Mouse (Mus musculus) hindbrain, postnatal 0 days (tissue): ENCODE measurements around the gene Lrrk2. TPM values are rescaled to one million over a fixed set of nuclear protein-coding genes. Genes with fewer than 3 reads are reported as not detected.

ENCODE experiments used
- ATAC-seq: fragments of 200-750 bp; cut with Nextera tagmentation; 2 replicates; pipeline ENCODE4 v1.8.0; 2017; ENCODE audit warnings: mild to moderate bottlenecking, moderate TSS enrichment, moderate library complexity
- DNase-seq: peaks from one replicate; pipeline ENCODE4 v3.0.0-alpha.2; 2015; ENCODE audit warnings: low spot score
- H3K27ac ChIP-seq: fragments of 300-500 bp; sonication (generic); 2 replicates; pipeline ENCODE4 v1.5.1; 2014; ENCODE audit warnings: mild to moderate bottlenecking
- H3K27me3 ChIP-seq: fragments of 300-500 bp; sonication (generic); 2 replicates; pipeline ENCODE4 v1.6.1; 2014; ENCODE audit warnings: low read length, mixed read lengths; ENCODE audit not compliant: insufficient read depth
- H3K36me3 ChIP-seq: fragments of 300-500 bp; sonication (generic); 2 replicates; pipeline ENCODE4 v1.6.1; 2014; ENCODE audit warnings: low read length, mixed read lengths; ENCODE audit not compliant: insufficient read depth
- H3K4me1 ChIP-seq: fragments of 300-500 bp; sonication (generic); 2 replicates; pipeline ENCODE4 v1.6.1; 2014; ENCODE audit warnings: antibody characterized with exemption, low read length, mixed read lengths; ENCODE audit not compliant: insufficient read depth
- H3K4me2 ChIP-seq: fragments of 300-500 bp; sonication (generic); 2 replicates; pipeline ENCODE4 v1.6.1; 2014; ENCODE audit warnings: low read depth, mild to moderate bottlenecking, low read length, moderate library complexity, mixed read lengths
- H3K4me3 ChIP-seq: fragments of 300-500 bp; sonication (generic); 2 replicates; pipeline ENCODE4 v1.5.1; 2014; ENCODE audit warnings: low read length
- H3K9ac ChIP-seq: fragments of 300-500 bp; sonication (generic); replicated peaks from 2 replicates; pipeline ENCODE4 v1.6.1; 2014; ENCODE audit warnings: mild to moderate bottlenecking, low read length, moderate library complexity, mixed read lengths
- H3K9me3 ChIP-seq: fragments of 300-500 bp; sonication (generic); 2 replicates; pipeline ENCODE4 v1.6.1; 2016; ENCODE audit warnings: low read length, mixed read lengths
- CTCF ChIP-seq: IDR thresholded peaks from 2 replicates; pipeline ENCODE4 v1.5.1; 2016; ENCODE audit warnings: antibody characterized with exemption, control low read depth, low read depth
- WGBS: fragments of 180-500 bp; shearing (Covaris S2); extraction: QIAGEN DNeasy Blood & Tissue Kit; methylation state at CpG from one replicate; pipeline ENCODE4 v1.1.7; 2014; 5-methylcytosine and 5-hydroxymethylcytosine counted together
- polyA plus RNA-seq: library from polyadenylated mRNA; unstranded; fragments of >200 nt; fragmentation: Nextera tagmentation; extraction: Ambion mirVana; gene quantifications from 2 replicates; pipeline ENCODE4 v1.2.1, GENCODE M21; 2015
- total RNA-seq: library from RNA; depleted of rRNA; stranded (reverse); fragments of >200 nt; gene quantifications from 2 replicates; pipeline ENCODE4 v1.2.3, GENCODE M21; 2014

Lrrk2 gene
- total and polyA plus RNA-seq, 2 experiments from 2014 or later: 1.9 to 5.5 TPM

DNA sequence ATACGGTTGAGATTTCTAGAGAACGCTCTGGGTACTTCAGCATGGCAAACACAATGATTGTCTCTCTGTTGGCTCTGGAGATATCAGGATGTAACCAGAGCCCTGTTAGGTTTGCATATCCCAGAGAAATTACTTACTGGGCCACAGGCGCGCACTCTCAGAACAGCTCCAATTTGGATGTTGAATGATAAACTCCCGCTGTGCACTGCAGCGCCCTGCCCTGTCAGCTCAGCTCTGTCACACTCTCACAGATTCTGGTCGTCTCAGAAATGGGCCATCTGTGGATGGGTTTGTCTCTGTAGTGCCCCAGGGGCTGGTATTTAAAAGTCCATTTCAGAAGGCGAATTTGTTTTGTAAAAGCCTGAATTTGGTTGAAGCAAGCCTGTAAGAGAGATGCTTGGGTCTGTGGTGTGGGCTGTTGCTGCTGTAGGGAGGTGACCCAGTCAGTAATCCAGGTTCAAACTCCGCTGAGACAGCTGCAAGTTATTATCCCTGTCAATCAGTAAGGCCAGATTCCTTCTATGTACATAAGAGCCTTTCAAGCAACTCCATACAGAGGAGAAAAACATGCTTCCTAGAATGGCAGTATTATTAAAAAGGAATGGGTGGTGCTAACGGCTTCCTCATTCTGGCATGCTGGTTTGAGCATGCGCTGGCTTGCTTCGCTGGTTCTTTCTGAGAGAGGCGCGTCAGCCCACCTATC lies 80.6 kb downstream of the Lrrk2 start:
- WGBS: 71% methylated on average over 14 of the region's 14 CpGs
- no peaks in the 10 kb centered on the region for H3K36me3 ChIP-seq
- no peak overlapping the region for H3K4me2 ChIP-seq
- H3K9ac ChIP-seq: no peak overlapping the region
- H3K27ac ChIP-seq: no peak overlapping the region
- H3K4me3 ChIP-seq: no peak overlapping the region
- DNase-seq (peak; percentile 15), ATAC-seq (no peak)
- no peaks in the 10 kb centered on the region for H3K4me1 ChIP-seq
- no peak for TF ChIP-seq CTCF
- no peaks in the 10 kb centered on the region for H3K27me3 ChIP-seq
- no peaks in the 10 kb centered on the region for H3K9me3 ChIP-seq

DNA sequence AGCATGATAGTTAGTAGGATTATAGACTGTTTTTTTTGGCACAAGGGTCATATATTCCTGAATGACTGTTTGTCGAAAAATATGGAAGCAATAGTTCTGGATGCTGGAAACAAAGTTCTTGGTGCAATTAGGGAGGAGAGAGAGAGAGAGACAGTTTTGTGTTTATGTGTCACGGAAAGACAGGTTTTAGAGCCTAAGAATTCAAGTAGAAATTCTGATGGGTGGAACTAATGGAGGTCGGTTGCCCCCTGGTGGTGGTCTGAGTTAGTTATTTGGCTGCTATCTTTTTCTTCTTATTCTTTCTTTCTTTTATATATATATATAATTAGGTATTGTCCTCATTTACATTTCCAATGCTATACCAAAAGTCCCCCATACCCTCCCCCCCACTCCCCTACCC lies 81.6 kb downstream of the Lrrk2 start:
- H3K4me2 ChIP-seq: peak overlapping the region; percentile 16; the same call in 1 of the 2 replicates
- DNase-seq: peak; percentile 83
- TF ChIP-seq CTCF: peak; percentile 74

DNA sequence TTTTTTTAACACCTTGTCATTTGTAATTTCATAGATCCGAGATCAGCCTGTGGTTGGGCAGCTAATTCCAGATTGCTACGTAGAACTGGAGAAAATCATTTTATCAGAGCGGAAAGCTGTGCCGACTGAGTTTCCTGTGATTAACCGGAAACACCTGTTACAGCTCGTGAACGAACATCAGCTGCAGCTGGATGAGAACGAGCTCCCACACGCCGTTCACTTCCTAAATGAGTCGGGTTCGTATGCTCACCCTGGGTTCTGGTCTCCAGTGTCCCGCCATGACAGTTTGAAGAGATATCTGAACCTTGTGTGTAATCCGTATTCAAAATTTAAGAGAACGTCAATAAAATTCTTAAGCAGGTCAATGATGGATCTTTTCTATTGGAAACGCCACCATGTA lies 82.8 kb downstream of the Lrrk2 start:
- TF ChIP-seq CTCF: no peak
- 92% methylated on average over 16 of the region's 16 CpGs for WGBS
- no peaks in the 10 kb centered on the region for H3K9me3 ChIP-seq
- no peak overlapping the region for H3K4me2 ChIP-seq
- no peaks in the 10 kb centered on the region for H3K4me1 ChIP-seq
- no peaks in the 10 kb centered on the region for H3K27me3 ChIP-seq
- H3K9ac ChIP-seq: no peak overlapping the region
- no peak overlapping the region for H3K4me3 ChIP-seq
- H3K27ac ChIP-seq: no peak overlapping the region
- no peak for DNase-seq
- no peak for ATAC-seq
- H3K36me3 ChIP-seq: no peaks in the 10 kb centered on the region

More for the DNA sequence above, 81.6 kb downstream of the Lrrk2 start:
- no peak overlapping the region for H3K4me3 ChIP-seq
- H3K27ac ChIP-seq: no peak overlapping the region
- H3K4me1 ChIP-seq: no peaks in the 10 kb centered on the region
- H3K9me3 ChIP-seq: no peaks in the 10 kb centered on the region
- 14% methylated on average over 3 of the region's 3 CpGs for WGBS
- no peak overlapping the region for H3K9ac ChIP-seq
- H3K27me3 ChIP-seq: no peaks in the 10 kb centered on the region
- H3K36me3 ChIP-seq: no peaks in the 10 kb centered on the region
- no peak for ATAC-seq

DNA sequence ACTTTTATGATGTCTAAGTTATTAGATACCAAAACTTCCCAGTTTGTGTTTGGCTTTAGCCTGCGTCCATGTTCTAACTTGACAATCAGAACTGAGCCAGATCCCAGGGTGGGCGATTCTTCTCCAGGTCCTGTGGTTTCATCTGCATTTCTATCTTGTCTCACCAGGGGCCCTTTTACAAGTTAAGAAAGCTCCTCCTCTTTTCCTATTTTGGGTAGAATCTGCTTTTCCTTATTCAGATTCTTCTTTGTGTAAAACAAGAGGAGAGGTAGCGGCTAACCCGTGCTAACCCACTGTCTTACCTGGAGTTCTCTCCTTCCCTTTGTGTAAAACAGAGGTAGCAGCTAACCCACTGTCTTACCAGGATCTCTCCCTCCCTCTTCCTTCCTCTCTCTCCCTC lies 99.1 kb downstream of the Lrrk2 start:
- Histone ChIP-seq H3K4me1 (no peaks in the 10 kb centered on the region), H3K9me3 (no peaks in the 10 kb centered on the region), H3K4me2 (no peak overlapping the region), H3K27me3 (no peaks in the 10 kb centered on the region), H3K27ac (no peak overlapping the region), H3K36me3 (no peaks in the 10 kb centered on the region), H3K4me3 (no peak overlapping the region), H3K9ac (no peak overlapping the region)
- no peak for TF ChIP-seq CTCF
- no peak for DNase-seq
- 41% methylated on average over 4 of the region's 4 CpGs for WGBS
- ATAC-seq: no peak

DNA sequence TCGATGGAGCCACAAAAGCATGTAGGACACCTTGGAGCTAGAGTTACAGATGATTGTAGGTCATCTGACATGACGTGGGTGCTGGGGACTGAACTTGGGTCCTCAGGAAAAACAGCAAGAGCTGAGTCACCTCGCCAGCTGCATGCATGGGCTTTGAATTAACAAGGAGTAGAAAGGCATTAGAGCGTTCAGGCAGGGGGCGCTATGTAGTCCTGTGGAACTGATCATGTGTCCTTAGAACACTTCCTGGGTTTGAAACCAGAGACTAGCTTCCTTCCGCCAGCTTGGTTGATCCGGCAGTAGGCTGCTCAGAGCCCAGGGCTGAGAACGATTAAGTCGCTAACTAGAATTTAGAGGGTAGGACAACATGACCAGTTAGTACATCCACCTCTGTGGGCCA lies 106.2 kb downstream of the Lrrk2 start:
- H3K4me2 ChIP-seq: no peak overlapping the region
- no peak for TF ChIP-seq CTCF
- ATAC-seq: no peak
- H3K4me1 ChIP-seq: no peaks in the 10 kb centered on the region
- no peaks in the 10 kb centered on the region for H3K36me3 ChIP-seq
- DNase-seq: no peak
- H3K4me3 ChIP-seq: no peak overlapping the region
- H3K9me3 ChIP-seq: no peaks in the 10 kb centered on the region
- no peaks in the 10 kb centered on the region for H3K27me3 ChIP-seq
- 95% methylated on average over 9 of the region's 9 CpGs for WGBS
- no peak overlapping the region for H3K9ac ChIP-seq
- no peak overlapping the region for H3K27ac ChIP-seq

DNA sequence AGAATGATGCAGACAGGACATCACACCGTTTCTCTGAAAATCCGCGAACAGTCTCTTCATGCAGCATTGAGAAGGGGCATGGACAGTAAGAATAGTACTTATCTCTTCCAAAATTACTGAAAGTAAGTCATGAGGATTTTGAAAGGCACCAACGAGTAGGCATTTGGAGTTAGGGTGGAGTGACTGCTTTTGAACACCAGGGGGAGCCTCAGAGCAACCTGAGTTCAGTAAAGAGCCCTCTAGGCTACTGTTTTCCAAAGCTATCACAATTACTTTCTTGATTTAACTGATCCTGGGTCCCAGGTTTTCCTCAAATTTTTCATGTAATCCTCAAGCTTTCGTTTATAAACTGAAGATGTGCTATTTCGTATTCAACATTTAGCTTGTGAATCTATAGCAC lies 108.2 kb downstream of the Lrrk2 start:
- WGBS: 27% methylated on average over 6 of the region's 6 CpGs
- Histone ChIP-seq H3K36me3 (no peaks in the 10 kb centered on the region), H3K27me3 (no peaks in the 10 kb centered on the region), H3K4me2 (no peak overlapping the region), H3K4me3 (no peak overlapping the region), H3K9ac (no peak overlapping the region), H3K4me1 (no peaks in the 10 kb centered on the region), H3K27ac (no peak overlapping the region), H3K9me3 (no peaks in the 10 kb centered on the region)
- peak; percentile 76 for DNase-seq
- no peak for ATAC-seq
- TF ChIP-seq CTCF: peak; percentile 90

DNA sequence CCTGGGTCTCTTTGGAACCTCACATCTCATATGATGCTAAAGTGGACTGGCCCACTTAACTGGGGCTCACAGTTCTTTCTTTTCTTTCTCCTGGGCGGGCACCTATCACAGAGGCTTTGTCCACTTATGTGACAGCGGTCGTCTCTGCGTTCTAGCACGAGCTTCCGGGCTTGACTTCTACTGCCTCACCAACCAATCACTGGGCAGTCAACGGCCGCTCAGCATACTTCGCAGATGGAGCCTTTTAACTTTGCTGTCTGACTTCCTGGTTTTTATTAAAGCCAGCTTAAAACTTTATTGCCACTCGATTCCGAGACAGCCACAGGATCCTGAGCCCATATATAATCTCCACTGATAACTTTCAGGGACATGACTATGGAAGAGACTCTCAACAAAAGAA lies 115.4 kb downstream of the Lrrk2 start:
- no peak for TF ChIP-seq CTCF
- Histone ChIP-seq H3K4me2 (no peak overlapping the region), H3K9me3 (no peaks in the 10 kb centered on the region), H3K27ac (no peak overlapping the region), H3K4me3 (no peak overlapping the region), H3K27me3 (no peaks in the 10 kb centered on the region), H3K4me1 (no peaks in the 10 kb centered on the region), H3K9ac (no peak overlapping the region), H3K36me3 (no peaks in the 10 kb centered on the region)
- DNase-seq: no peak
- WGBS: 95% methylated on average over 11 of the region's 11 CpGs
- ATAC-seq: no peak
